Mouse (Mus musculus) CD4-positive naive resting alpha-beta T cell, adult 57 days (primary cell): ENCODE data around the gene Sprr2j-ps. TPM values are rescaled to one million over a fixed set of nuclear protein-coding genes. Genes with fewer than 3 reads are reported as not detected.

Experiments
- total RNA-seq: library from RNA; stranded (reverse); gene quantifications from one replicate; pipeline ENCODE4 v1.2.4, GENCODE M21; 2023

Sprr2j-ps gene
- not detected for total RNA-seq

DNA sequence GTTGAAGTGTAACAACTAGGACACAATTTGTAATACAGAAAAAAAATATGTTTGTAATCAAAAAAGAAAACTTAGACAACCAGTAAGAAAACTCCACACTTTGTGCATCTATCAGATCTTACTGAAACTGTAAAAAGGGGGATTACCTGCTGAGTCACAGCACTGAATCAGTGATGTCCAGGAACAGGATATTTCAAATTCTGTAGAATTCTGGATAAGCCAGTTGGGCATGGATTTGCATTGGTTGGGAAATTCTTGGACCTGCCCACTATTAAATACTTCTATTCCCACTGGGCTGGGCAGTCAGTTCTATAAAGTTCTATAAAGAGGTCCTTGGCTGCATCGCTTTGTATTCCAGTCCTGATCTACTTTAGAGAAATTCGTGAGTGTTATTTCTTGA lies at the start of gene Sprr2j-ps:
TSS of gene Sprr2j-ps (plus strand) at position 301 of the 400 bp plus-strand sequence.

DNA sequence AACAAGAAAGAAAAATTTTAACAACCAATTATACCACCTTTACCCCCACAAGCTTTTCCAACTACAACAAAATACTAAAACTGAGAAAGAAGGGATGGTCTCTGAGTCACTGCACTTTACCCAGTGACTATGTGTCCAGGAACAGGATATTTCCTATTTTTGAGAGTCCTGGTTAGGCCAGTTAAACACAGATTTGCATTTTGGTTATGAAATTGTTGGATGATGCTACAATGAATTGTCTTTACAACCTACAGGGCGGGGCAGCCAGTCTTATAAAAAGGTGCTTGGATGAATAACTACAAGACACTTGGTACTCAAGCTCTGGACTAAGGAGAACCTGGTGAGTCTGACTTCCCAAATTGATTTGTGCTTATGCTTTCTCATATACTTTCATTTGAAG lies 32.5 kb upstream of the Sprr2j-ps start, which contains the start of gene Sprr2h:
TSS of gene Sprr2h (plus strand) at position 301 of the 400 bp plus-strand sequence.

DNA sequence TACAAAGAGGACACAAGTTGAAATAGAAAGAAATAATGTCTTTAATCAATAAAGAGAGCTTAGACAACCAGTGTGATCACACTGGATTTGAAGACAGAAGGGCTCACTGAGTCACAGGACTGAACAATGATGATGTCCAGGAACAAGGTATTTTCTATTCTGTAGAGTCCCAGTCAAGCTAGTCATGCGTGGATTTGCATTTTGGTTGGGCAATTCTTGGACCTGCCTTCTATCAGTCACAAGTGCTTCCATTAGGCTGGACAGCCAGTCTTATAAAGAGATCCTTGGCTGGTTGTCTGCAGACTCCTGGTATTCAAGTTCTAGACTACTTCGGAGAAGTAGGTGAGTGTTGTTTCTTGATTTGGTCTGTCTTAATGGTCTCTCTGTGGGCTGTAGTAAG lies 10.2 kb upstream of the Sprr2j-ps start, which contains the start of gene Sprr2i:
TSS of gene Sprr2i (plus strand) at position 301 of the 400 bp plus-strand sequence.

DNA sequence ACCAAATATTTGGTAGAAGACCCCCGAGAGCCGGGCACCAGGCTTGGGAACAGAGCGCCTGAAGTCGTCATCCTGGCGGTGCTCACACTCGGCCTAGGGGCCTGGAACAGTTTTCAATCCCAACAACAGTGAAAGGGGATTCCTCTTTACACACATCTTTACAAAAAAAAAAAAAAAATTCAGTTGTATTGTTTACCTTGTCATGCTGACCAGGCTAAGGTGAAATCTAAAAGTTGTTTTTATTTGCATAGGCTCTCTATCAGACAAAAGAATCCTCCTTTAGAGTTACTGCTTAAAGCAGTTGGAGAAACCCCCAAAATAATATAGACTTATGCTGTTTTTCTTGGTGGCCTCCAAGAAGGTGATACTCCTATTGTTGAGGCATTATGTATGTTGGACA lies 11.4 kb downstream of the Sprr2j-ps start, which contains the start of gene Gm9774:
TSS of gene Gm9774 (minus strand) at position 101 of the 400 bp plus-strand sequence.

DNA sequence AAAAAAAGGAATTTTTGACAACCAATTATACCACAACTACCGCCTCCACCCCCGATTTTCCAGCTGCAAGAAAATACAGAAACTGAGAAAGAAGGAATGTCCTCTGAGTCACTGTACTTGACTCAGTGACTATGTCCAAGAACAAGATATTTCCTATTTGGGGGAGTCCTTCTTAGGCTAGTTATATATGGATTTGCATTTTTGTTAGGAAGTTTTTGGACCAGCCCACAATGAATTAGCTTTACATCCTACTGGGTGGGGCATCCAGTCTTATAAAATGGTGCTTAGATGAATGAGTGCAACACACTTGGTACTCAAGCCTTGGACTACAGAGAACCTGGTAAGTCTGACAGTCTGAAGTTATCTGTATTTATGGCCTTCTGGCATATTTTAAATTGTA lies 14.4 kb downstream of the Sprr2j-ps start, which contains the start of gene Sprr2k:
TSS of gene Sprr2k (plus strand) at position 301 of the 400 bp plus-strand sequence.

DNA sequence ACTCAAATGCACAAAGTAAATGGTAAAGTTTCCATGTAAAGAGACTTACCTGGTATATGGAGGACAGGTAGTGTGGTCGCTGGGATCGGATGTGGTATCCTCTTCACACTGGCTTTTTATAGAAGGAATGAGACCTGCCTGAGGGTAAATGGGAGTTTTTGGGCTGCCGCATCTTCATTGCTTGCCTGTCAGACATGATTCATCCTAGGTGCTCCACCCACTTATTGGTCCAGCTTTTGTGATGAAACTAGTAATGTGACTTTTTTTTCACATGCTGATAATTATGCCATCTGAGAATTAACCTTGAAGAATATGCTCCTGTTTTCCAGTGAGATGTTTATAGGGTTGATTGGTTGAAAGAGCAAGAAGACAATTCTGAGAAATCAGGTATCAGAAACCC lies 20.8 kb downstream of the Sprr2j-ps start, which contains the start of gene Sprr1b:
TSS of gene Sprr1b (minus strand) at position 101 of the 400 bp plus-strand sequence.

DNA sequence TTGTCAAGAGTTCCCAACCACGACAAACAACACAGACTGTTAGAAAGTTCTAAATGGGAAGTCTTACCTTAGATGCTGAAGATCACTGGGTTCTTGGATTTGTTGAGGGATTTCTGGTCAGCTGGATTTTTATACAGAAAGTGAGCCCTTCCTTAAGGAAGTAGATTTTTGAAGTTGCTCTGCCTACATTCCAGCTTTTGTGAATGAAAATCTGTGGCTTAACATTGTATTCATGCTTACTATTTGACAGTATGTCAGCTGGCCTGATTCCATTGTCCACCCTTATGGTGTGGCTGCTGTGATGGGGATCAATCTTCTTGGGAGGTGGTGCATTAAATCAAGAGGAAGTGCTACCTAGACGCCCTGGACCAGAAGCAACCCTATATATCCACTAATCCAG lies 40.7 kb downstream of the Sprr2j-ps start, which contains the start of gene Sprr3:
TSS of gene Sprr3 (minus strand) at position 101 of the 400 bp plus-strand sequence.

Other genes with a start within 250 kb of the Sprr2j-ps start
- gene Sprr2a1, start 202.3 kb upstream of the Sprr2j-ps start, total RNA-seq = not detected
- gene Sprr2a2, start 202.2 kb upstream of the Sprr2j-ps start, total RNA-seq = not detected
- not detected for gene Sprr2a3, start 132.7 kb upstream of the Sprr2j-ps start, total RNA-seq
- gene Sprr2b, start 101.5 kb upstream of the Sprr2j-ps start, total RNA-seq = not detected
- not detected for gene Sprr2d, start 78.9 kb upstream of the Sprr2j-ps start, total RNA-seq
- not detected for gene Sprr2e, start 65.9 kb upstream of the Sprr2j-ps start, total RNA-seq
- not detected for gene Sprr2f, start 52.9 kb upstream of the Sprr2j-ps start, total RNA-seq
- not detected for gene Sprr2h, start 32.4 kb upstream of the Sprr2j-ps start, total RNA-seq
- not detected for gene Sprr2i, start 10.1 kb upstream of the Sprr2j-ps start, total RNA-seq
- gene Gm9774, start 11.3 kb downstream of the Sprr2j-ps start, total RNA-seq = 4.4 TPM
- not detected for gene Sprr2k, start 14.5 kb downstream of the Sprr2j-ps start, total RNA-seq
- not detected for gene Sprr1b, start 20.7 kb downstream of the Sprr2j-ps start, total RNA-seq
- not detected for gene Sprr3, start 40.6 kb downstream of the Sprr2j-ps start, total RNA-seq
- not detected for gene Sprr1a, start 67.8 kb downstream of the Sprr2j-ps start, total RNA-seq
- not detected for gene Sprr4, start 82.4 kb downstream of the Sprr2j-ps start, total RNA-seq
- not detected for gene 2310046K23Rik, start 116.4 kb downstream of the Sprr2j-ps start, total RNA-seq
- gene Ivl, start 155.7 kb downstream of the Sprr2j-ps start, total RNA-seq = not detected
- not detected for gene Smcp, start 170.9 kb downstream of the Sprr2j-ps start, total RNA-seq
- not detected for gene 2210017I01Rik, start 189.4 kb downstream of the Sprr2j-ps start, total RNA-seq
- not detected for gene Lce6a, start 203.6 kb downstream of the Sprr2j-ps start, total RNA-seq
- not detected for gene Lce1a1, start 230.2 kb downstream of the Sprr2j-ps start, total RNA-seq
- gene Lce1b, start 238.8 kb downstream of the Sprr2j-ps start, total RNA-seq = not detected